In the genomic region with DNA sequence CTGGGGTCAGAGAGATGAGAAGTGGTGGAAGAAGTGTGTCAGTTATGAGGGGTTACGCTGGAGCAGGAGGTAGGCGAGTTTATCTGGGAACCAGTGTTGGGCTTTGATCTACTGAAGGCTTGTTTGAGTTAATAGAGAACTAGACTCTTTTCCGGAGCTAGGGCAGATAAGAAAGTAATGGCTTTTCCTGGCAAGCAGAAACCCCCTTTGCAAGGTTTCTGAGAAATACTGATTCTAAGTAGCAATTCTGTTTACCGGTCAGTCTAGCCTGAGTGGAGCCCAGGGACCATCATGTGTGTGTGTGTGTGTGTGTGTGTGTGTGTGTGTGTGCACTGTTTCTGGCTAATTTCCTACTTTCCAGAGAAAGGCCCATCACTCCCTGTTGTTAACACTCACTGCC, we compare ENCODE assay signal across 15 mouse cellular contexts.
"Had no signal": no experiment of that assay in that cellular context is flagged by ENCODE, and none has a peak within 500 bp of the region (broad histone marks: within the 10 kb centered on the region; RNA-seq: fewer than 3 reads in every experiment).

No protein-coding gene starts in this region.

- ATAC-seq: midbrain, embryonic 16.5 days had no signal

- H3K9ac ChIP-seq: liver, embryonic 14.5 days; midbrain, embryonic 12.5 days; neural tube, embryonic 13.5 days; stomach, embryonic 15.5 days had no signal

- H3K4me1 ChIP-seq: midbrain, embryonic 10.5 days; midbrain, embryonic 12.5 days; neural tube, embryonic 13.5 days; stomach, embryonic 15.5 days had no signal

- H3K4me3 ChIP-seq: midbrain, embryonic 10.5 days; midbrain, embryonic 12.5 days; myocyte; neural tube, embryonic 13.5 days; stomach, embryonic 15.5 days had no signal

- DNase-seq: lung, adult 18-20 months; lung, postnatal 10 days; lung, postnatal 4 days; midbrain, embryonic 14.5 days; right cerebral cortex, postnatal 14 days; thymus, adult 18-20 months; thymus, postnatal 14 days; thymus, postnatal 36 days had no signal

- H3K36me3 ChIP-seq: midbrain, embryonic 10.5 days; midbrain, embryonic 12.5 days; neural tube, embryonic 13.5 days; stomach, embryonic 15.5 days had no signal

- H3K9me3 ChIP-seq: midbrain, embryonic 10.5 days; midbrain, embryonic 12.5 days; neural tube, embryonic 13.5 days; stomach, embryonic 15.5 days had no signal

- H3K4me2 ChIP-seq: midbrain, embryonic 12.5 days; neural tube, embryonic 13.5 days; stomach, embryonic 15.5 days had no signal

- H3K27me3 ChIP-seq: midbrain, embryonic 12.5 days; neural tube, embryonic 13.5 days; stomach, embryonic 15.5 days had no signal

- H3K27ac ChIP-seq: liver, embryonic 14.5 days; midbrain, embryonic 10.5 days; midbrain, embryonic 12.5 days; neural tube, embryonic 13.5 days; stomach, embryonic 15.5 days had no signal
